Mouse (Mus musculus) ES-E14 (cell line): ENCODE measurements at regions not wholly inside any gene's neighbourhood (a gene's known extent, or its start where the extent isn't known, plus 50 kb on each side); places are given as distances from the start of the nearest gene placed in this dataset.

Experiments used
- MAFK ChIP-seq: IDR thresholded peaks from 2 replicates; pipeline ENCODE4 v1.6.1; 2014; ENCODE audit warnings: mild to moderate bottlenecking, low read depth, low read length, inconsistent platforms; ENCODE audit not compliant: insufficient read depth
- ZNF384 ChIP-seq: IDR thresholded peaks from 2 replicates; pipeline ENCODE4 v1.6.1; 2012; ENCODE audit warnings: low read depth, low read length, inconsistent platforms

DNA sequence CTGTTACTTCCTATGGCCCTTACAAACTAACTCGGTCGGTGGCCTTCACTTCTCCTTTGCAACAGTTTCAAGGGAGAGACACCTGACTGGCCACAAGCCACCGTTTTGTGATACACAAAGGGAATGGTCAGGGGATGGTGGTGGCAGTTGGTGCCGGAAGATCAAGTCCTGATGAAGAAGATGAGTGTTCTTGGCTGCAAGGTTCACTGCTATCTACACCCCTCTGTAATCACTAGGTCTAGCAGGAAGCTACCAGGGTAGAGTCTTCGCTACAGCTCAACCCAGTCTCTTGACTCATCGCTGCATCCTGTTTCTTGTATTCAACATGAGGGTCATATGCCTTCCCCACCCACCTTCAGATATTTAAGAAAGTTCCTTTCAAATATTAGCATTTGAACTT is 251.5 kb downstream of the Dhx15 start:
- no peak for TF ChIP-seq MAFK
- no peak for TF ChIP-seq ZNF384
